Mouse (Mus musculus): Measurements from ENCODE around the gene Ppp1r2. TPM values are rescaled to one million over a fixed set of nuclear protein-coding genes. Genes with fewer than 3 reads are reported as not detected.
A peak's percentile ranks its signal among the peaks of the same experiment; 100 is the strongest.

Ppp1r2 gene
- polyA plus RNA-seq, 1 experiment from 2014 or later: 36.8 TPM

- Histone ChIP-seq H3K27me3 (ENCODE audit: insufficient read depth, low read length) (no peaks in the 10 kb centered on the region), H3K9ac (replicated peaks) (no peak overlapping the region), H3K4me2 (ENCODE audit: low read depth, low read length) (no peak overlapping the region), H3K27ac (ENCODE audit: low read depth) (no peak overlapping the region), H3K9me3 (ENCODE audit: low read length) (no peaks in the 10 kb centered on the region), H3K4me1 (ENCODE audit: insufficient read depth) (no peaks in the 10 kb centered on the region), H3K4me3 (ENCODE audit: low read depth, low read length) (no peak overlapping the region), H3K36me3 (replicated peaks; ENCODE audit: insufficient read depth, low read length) (no peaks in the 10 kb centered on the region)
- TF ChIP-seq EP300 (IDR thresholded peaks at IDR 0.05; ENCODE audit: low read depth) (no peak), CTCF (IDR thresholded peaks at IDR 0.05; ENCODE audit: low read depth) (no peak)
- WGBS (ENCODE audit: insufficient replicate concordance): 73% methylated on average over 4 of the region's 4 CpGs
- no peak for DNase-seq
- ATAC-seq: no peak
Measured at GRCm38 (mm10) chr16:31215271-31215670, 59.8 kb downstream of the Ppp1r2 start.

DNA sequence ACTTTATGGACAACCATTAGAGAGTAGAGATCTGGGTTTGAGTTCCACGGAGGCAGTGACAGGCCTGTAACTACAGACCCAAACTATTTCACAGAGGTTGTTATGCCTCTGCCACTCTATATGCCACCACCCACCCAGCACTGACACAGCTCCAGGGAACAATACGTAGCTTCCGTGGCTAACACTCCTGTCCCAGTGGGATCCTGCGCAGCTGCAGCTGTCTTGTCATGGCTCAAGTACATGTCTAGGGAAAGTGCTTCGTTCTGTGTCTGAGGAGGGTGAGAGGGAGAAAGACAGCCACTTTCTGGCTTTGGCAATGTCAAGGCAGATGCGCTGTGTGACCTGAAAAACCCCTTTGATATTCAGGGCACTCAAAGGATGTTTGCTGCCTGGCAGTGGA, 61.6 kb downstream of the Ppp1r2 start:
- 79% methylated on average over 6 of the region's 6 CpGs for WGBS (ENCODE audit: insufficient replicate concordance)

GRCm38 (mm10) chr16:31211503-31211902, 63.6 kb downstream of the Ppp1r2 start:
- H3K27me3 ChIP-seq (ENCODE audit: insufficient read depth, low read length): no peaks in the 10 kb centered on the region
- ATAC-seq: no peak
- peaks cover 6% of the 10 kb centered on the region; the same call in 1 of the 2 replicates for H3K4me1 ChIP-seq (ENCODE audit: insufficient read depth)
- H3K9me3 ChIP-seq (ENCODE audit: low read length): no peaks in the 10 kb centered on the region
- DNase-seq: no peak
- H3K27ac ChIP-seq (ENCODE audit: low read depth): no peak overlapping the region
- H3K4me2 ChIP-seq (ENCODE audit: low read depth, low read length): peak overlapping the region; percentile 6; the same call in 1 of the 2 replicates
- H3K9ac ChIP-seq (replicated peaks): no peak overlapping the region
- no peak for TF ChIP-seq CTCF (IDR thresholded peaks at IDR 0.05; ENCODE audit: low read depth)
- TF ChIP-seq EP300 (IDR thresholded peaks at IDR 0.05; ENCODE audit: low read depth): no peak
- WGBS (ENCODE audit: insufficient replicate concordance): 66% methylated on average over 9 of the region's 9 CpGs
- no peak overlapping the region for H3K4me3 ChIP-seq (ENCODE audit: low read depth, low read length)
- no peaks in the 10 kb centered on the region for H3K36me3 ChIP-seq (replicated peaks; ENCODE audit: insufficient read depth, low read length)

More for the DNA sequence above, 61.6 kb downstream of the Ppp1r2 start:
- TF ChIP-seq EP300 (IDR thresholded peaks at IDR 0.05; ENCODE audit: low read depth) (no peak), CTCF (IDR thresholded peaks at IDR 0.05; ENCODE audit: low read depth) (no peak)
- no peaks in the 10 kb centered on the region for H3K36me3 ChIP-seq (replicated peaks; ENCODE audit: insufficient read depth, low read length)
- H3K4me1 ChIP-seq (ENCODE audit: insufficient read depth): peaks cover 6% of the 10 kb centered on the region; the same call in 1 of the 2 replicates
- DNase-seq: no peak
- H3K9ac ChIP-seq (replicated peaks): no peak overlapping the region
- H3K27ac ChIP-seq (ENCODE audit: low read depth): no peak overlapping the region
- no peaks in the 10 kb centered on the region for H3K9me3 ChIP-seq (ENCODE audit: low read length)
- no peak overlapping the region for H3K4me3 ChIP-seq (ENCODE audit: low read depth, low read length)
- no peaks in the 10 kb centered on the region for H3K27me3 ChIP-seq (ENCODE audit: insufficient read depth, low read length)
- no peak overlapping the region for H3K4me2 ChIP-seq (ENCODE audit: low read depth, low read length)
- no peak for ATAC-seq

GRCm38 (mm10) chr16:31210453-31210852, 64.6 kb downstream of the Ppp1r2 start:
- no peak overlapping the region for H3K4me2 ChIP-seq (ENCODE audit: low read depth, low read length)
- peaks cover 6% of the 10 kb centered on the region; the same call in 1 of the 2 replicates for H3K4me1 ChIP-seq (ENCODE audit: insufficient read depth)
- TF ChIP-seq EP300 (IDR thresholded peaks at IDR 0.05; ENCODE audit: low read depth): no peak
- no peak for TF ChIP-seq CTCF (IDR thresholded peaks at IDR 0.05; ENCODE audit: low read depth)
- DNase-seq (peak; percentile 34), ATAC-seq (peak; percentile 87)
- H3K36me3 ChIP-seq (replicated peaks; ENCODE audit: insufficient read depth, low read length): no peaks in the 10 kb centered on the region
- no peaks in the 10 kb centered on the region for H3K27me3 ChIP-seq (ENCODE audit: insufficient read depth, low read length)
- no peak overlapping the region for H3K27ac ChIP-seq (ENCODE audit: low read depth)
- no peak overlapping the region for H3K9ac ChIP-seq (replicated peaks)
- H3K4me3 ChIP-seq (ENCODE audit: low read depth, low read length): no peak overlapping the region
- 23% methylated on average over 4 of the region's 4 CpGs for WGBS (ENCODE audit: insufficient replicate concordance)
- H3K9me3 ChIP-seq (ENCODE audit: low read length): no peaks in the 10 kb centered on the region

- 26% methylated on average over 5 of the region's 5 CpGs for WGBS (ENCODE audit: insufficient replicate concordance)
- H3K4me1 ChIP-seq (ENCODE audit: insufficient read depth): peaks cover 6% of the 10 kb centered on the region; the same call in 1 of the 2 replicates
- H3K27me3 ChIP-seq (ENCODE audit: insufficient read depth, low read length): no peaks in the 10 kb centered on the region
- no peak overlapping the region for H3K27ac ChIP-seq (ENCODE audit: low read depth)
- no peak overlapping the region for H3K4me3 ChIP-seq (ENCODE audit: low read depth, low read length)
- TF ChIP-seq EP300 (IDR thresholded peaks at IDR 0.05; ENCODE audit: low read depth) (no peak), CTCF (IDR thresholded peaks at IDR 0.05; ENCODE audit: low read depth) (no peak)
- H3K36me3 ChIP-seq (replicated peaks; ENCODE audit: insufficient read depth, low read length): no peaks in the 10 kb centered on the region
- H3K9me3 ChIP-seq (ENCODE audit: low read length): no peaks in the 10 kb centered on the region
- DNase-seq (no peak), ATAC-seq (peak; percentile 45)
- no peak overlapping the region for H3K9ac ChIP-seq (replicated peaks)
- H3K4me2 ChIP-seq (ENCODE audit: low read depth, low read length): peak overlapping the region; percentile 16; the same call in 1 of the 2 replicates
Measured at GRCm38 (mm10) chr16:31209911-31210310, 65.2 kb downstream of the Ppp1r2 start.

DNA sequence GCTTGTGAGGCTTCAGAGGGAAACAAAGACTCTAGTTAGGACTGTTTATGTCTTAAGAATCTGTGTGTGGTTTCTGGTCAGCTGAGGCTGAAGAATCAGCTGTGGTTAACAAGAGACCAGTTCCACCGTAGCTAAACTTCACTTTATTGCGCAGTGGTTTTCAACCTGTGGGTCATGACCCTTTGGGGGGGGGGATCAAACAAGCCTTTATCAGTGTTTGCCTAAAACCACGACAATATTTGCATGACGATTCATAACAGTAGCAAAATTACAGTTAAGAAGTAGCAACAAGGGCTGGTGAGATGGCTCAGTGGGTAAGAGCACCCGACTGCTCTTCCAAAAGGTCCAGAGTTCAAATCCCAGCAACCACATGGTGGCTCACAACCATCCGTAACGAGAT, 69.4 kb downstream of the Ppp1r2 start:
- Histone ChIP-seq H3K27ac (ENCODE audit: low read depth) (no peak overlapping the region), H3K27me3 (ENCODE audit: insufficient read depth, low read length) (no peaks in the 10 kb centered on the region), H3K4me3 (ENCODE audit: low read depth, low read length) (no peak overlapping the region), H3K9me3 (ENCODE audit: low read length) (no peaks in the 10 kb centered on the region), H3K4me1 (ENCODE audit: insufficient read depth) (peaks cover 11% of the 10 kb centered on the region), H3K36me3 (replicated peaks; ENCODE audit: insufficient read depth, low read length) (no peaks in the 10 kb centered on the region), H3K9ac (replicated peaks) (no peak overlapping the region), H3K4me2 (ENCODE audit: low read depth, low read length) (no peak overlapping the region)
- DNase-seq (no peak), ATAC-seq (no peak)
- WGBS (ENCODE audit: insufficient replicate concordance): 39% methylated on average over 5 of the region's 7 CpGs
- no peak for TF ChIP-seq EP300 (IDR thresholded peaks at IDR 0.05; ENCODE audit: low read depth)
- TF ChIP-seq CTCF (IDR thresholded peaks at IDR 0.05; ENCODE audit: low read depth): no peak

DNA sequence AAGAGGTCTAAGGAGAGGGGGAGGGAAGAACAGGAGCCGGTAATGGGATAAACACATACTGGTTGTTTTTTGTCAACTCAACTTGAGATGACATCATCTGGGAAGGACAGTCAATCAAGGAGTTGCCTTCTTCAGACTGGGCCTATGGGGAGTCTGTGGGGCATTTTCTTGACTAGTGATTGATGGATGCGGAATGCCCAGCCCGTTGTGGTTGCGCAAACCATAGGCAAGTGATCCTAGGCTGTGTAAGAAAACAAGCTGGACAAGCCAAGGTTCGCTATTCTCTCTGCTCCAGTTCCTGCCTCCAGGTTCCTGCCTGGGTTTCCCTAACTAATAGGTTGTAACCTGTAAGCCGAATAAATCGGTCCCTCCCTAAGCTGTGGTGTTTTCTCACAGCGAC, 69.9 kb downstream of the Ppp1r2 start:
- TF ChIP-seq CTCF (IDR thresholded peaks at IDR 0.05; ENCODE audit: low read depth): no peak
- Histone ChIP-seq H3K4me3 (ENCODE audit: low read depth, low read length) (no peak overlapping the region), H3K4me1 (ENCODE audit: insufficient read depth) (peaks cover 13% of the 10 kb centered on the region), H3K27me3 (ENCODE audit: insufficient read depth, low read length) (no peaks in the 10 kb centered on the region), H3K36me3 (replicated peaks; ENCODE audit: insufficient read depth, low read length) (no peaks in the 10 kb centered on the region), H3K4me2 (ENCODE audit: low read depth, low read length) (no peak overlapping the region), H3K27ac (ENCODE audit: low read depth) (no peak overlapping the region), H3K9me3 (ENCODE audit: low read length) (no peaks in the 10 kb centered on the region), H3K9ac (replicated peaks) (no peak overlapping the region)
- ATAC-seq: no peak
- whole genome bisulfite sequencing (ENCODE audit: insufficient replicate concordance): 81% methylated on average over 8 of the region's 8 CpGs
- DNase-seq: no peak

Data from liver, postnatal 0 days (tissue).